Mouse (Mus musculus): ENCODE results near the gene Sipa1l2.

The Sipa1l2 gene

DNA sequence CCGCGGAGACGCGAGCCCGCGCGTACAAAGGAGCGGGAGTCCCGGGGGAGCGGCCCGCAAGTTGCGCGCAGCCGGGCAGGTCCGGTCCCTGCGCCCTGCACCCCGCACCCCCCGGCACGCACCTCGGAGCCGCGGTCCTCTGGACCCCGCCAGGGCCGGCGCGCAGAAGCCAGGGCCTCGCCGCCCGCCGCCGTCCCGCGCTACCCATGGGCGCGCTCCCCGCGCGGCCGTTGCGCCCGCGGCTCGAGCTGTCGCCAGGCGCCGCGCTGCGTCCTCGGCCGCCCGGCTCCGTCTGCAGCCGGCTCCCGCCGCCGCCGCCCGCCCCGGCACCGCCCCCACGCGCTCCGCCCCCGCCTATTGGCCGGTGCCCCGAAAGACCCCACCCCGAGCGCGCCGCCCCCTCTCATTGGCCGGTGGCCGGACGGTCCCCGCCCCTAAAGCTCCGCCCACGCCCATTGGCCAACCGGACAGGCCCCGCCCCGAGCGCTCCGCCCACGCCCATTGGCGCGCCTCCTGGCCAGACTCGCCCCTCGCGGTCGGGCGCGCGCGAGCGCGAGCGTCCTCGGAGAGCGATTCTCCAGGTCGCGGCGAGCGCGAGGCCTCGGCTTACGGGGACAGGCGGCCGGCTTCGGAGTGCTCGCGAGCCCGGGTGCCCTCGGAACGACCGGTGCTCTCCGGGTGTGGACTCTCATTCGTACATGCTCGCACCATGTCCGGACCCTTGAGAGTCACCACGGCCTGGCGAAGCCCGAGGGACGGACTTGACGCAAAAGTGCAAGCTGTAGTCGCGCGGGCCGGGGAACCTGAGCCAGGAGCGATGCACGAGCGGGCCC is at the start of gene Sipa1l2:
Gene Sipa1l2, minus strand, starts transcription at position 276 of the 833 bp plus-strand sequence.
- DNase-seq = peak; percentile 99

DNA sequence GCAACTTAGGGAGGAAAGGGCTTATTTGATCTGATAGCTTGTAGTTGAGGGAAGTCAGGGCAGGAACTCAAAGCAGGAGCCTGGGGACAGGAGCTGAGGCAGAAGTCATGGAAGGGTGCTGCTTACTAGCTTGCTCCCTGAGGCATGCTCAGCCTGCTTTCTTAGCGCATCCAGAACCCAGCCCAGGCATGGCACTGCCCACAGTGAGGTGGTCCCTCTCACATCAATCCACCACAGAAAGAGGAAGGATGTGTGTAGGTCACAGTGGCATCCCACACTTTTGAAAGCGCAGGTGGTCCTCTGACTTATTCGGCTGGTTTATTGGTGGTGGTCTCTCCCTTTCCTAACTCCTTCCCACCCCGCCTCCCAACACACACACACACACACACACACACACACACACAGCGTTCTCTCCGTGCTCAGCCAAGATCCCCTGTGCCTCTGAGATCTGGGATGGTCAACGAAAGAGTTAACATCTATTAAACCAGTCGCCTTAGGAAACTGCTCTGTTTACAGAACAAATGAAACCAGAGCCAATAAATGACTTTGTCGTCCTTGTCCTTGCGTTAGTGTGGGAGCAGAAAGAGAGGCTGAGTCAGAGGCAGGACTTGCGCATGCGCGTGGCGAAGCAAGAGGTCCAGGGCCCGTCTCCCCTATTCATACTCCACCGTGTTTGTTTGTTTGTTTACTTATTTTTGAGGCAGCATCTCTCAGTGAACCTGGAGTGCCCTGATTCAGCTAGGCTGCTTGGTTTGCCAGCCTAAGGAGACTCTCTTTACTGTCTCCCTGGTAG is 49.1 kb upstream of the Sipa1l2 start:
- no peak for DNase-seq

DNA sequence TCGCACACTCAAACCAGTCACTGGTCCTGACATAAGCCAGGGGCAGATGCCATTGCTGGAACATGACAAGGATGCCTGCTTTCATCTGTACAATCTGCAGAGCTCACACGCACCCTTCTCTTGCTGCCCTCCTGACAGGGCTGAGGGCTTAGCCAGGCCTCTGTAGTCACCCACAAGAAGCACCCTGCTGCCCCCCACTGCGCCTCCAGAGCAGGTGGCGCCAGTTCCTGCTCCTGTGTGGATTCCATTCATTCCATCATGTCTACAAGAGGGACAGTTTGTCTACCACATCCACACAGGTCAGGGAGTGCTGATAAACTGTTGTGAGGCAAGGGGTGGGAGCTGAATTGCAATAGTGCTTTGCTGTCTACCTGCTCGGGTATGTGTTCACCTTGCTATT is 47.3 kb upstream of the Sipa1l2 start:
- no peak for DNase-seq

DNA sequence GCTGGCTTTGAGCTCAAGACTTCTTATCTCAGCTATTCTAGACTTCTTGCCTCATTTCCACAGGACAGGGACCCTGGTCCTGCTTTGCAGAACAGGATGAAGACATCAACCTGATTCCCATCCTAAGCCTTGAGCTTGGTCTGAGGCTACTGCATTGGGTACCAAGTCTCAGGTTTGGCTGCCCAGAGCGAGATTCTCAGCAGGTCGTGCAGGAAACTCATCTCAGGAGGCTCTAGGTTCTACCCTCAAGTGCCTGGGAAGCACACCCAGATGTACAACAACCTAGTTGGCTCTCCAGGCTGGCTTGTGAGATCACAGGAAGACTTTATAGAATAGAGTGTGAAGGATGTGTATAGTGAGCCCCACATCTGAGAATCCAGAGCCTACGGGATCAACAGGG is 46.4 kb upstream of the Sipa1l2 start:
- no peak for DNase-seq

DNA sequence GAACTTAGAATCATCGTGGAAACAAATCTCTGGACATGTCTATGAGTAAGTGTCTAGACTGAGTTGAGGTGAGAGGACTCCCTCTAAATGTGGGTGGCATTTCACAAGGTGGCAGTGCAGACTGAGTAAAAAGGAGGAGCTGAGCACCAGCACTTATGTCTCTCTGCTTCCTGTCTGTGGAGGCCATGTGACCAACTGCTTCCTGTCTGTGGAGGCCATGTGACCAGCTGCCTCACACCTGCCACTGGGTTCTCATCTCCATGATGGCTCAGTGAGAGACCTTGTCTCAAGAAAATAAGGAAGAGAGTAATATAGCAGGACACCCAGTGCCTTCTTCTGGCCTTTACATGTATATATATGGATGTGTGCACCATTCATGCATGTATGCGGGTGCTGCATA is 43.9 kb upstream of the Sipa1l2 start:
- no peak for DNase-seq

DNA sequence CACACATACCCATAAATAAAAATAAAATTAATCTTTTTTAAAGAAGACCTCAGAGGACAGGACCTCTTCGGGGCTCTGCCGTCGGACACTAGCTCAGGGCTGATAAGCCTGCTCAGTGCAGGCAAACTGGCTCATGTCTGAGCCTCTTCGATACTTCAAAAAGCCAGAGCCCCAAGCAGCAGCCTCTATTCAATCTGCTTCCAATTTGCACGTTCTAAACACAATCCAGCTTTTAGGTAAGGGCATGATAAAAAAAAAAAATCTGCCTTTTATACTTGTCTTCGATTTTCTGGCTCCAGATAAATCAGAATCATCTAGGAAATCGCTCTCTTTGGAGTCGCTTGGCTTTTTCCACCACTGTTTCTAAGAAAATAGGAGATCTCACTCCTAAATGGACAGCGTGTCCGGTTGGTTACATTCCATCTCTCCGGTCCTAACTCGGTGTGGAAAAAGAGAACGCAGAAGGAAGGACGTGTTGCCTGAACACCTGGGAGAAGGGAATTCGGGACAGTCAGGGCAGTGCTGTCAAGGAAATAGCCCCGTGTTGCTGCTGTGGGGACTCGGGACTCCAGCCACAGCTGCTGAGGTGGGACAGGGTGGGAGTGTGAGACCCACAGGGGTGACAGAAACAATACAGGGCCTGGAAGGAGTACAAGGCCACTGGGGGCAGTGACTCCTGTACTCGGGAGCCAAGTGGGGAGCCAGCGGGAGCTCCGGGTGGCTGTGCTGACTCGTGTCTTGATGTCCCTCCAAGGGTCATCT is 42.4 kb upstream of the Sipa1l2 start:
- no peak for DNase-seq

DNA sequence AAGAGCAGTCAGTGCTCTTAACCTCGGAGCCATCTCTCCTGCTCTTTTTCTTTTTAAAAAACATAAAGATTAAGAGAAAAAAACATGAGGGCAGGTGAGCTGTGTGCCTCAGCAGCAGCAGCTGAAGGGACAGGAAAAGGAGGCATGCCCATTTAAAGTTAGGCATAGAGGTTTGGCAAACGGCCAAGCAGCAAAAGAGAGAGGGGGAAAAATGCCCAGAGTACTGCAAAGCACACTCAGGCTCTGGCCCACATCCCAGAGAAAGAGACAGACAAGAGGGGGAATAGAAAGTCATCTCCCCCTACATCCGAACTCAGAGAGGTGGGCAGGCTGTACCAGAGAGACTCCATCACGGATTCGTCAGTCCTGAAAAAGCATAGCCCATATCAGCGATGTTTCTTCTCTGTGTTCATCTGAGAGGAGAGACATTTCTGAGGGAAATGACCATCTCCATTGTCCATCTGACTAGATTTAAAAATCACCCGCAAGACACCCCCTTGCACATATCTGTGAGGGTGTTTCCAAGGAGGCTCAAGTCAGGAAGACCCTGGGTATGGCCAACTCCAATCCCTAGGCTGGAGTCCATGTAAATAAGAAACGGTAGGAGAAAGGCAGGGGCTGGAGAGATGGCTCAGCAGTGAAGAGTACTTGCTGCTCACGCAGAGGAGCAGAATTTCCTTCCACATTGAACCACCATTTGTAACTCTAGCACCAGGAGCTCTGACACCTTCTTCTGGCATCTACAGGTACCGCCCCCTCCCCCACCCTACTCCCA is 41.6 kb upstream of the Sipa1l2 start:
- DNase-seq = no peak

DNA sequence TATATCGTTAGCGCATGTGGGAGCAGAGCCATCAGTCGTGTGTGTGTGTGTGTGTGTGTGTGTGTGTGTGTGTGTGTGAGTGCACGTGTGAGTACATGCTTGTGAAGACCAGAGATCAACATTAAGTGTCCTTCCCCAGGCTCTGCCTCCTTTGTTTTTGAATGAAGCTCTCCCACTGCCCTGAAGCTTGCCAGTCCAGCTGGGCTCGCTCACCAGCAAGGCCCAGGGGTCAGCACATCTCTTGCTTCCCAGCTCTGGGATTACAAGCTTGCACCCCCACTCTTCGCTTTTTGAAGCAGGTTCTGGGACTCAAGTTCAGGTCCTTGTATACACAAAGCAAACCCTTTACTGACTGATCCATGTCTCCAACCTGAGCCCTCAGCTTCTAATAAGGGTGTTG is 40.1 kb upstream of the Sipa1l2 start:
- DNase-seq = no peak

DNA sequence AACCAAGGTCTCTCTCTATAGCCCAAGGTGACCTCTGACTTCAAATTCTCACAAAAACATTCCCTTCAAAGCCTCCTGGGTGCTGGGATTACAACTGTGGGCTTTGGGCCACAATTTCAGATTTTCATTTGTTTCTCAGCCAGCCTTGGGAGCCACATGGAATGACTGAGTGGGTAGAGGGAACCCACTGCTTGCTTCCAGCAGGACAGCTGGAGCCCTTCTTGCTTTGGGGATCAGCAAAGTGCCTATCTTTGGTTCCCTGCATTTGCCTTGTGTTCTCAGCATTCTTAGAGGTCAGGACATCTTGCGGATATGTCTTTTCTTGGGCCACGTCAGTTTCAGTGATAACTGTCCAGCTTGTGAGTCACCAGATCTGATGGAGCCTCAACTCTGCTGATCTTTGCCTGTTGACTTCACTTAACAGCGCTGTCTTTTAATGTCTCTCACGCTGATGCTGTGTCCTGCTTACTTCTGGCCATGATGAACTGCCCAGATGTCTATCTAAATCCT is 38.2 kb upstream of the Sipa1l2 start:
- DNase-seq = no peak

DNA sequence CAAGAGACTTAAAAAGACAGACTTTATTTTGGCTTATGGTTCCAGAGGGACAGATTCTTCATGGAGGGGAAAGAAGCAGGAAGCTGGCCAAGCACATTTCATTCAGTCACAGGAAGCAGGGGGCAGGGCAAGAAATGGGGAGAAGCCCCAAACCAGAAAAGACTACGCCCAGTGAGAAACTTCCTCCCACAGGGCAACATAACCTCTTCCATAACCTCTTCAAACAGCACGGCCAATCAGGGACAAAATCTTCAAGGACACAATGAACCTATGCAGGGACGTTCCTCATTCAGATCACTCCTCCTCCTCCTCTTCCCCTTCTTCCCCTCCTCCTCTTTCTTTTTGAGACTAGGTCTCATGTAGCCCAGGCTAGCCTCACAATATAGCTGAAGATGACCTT is 37.3 kb upstream of the Sipa1l2 start:
- no peak for DNase-seq

DNA sequence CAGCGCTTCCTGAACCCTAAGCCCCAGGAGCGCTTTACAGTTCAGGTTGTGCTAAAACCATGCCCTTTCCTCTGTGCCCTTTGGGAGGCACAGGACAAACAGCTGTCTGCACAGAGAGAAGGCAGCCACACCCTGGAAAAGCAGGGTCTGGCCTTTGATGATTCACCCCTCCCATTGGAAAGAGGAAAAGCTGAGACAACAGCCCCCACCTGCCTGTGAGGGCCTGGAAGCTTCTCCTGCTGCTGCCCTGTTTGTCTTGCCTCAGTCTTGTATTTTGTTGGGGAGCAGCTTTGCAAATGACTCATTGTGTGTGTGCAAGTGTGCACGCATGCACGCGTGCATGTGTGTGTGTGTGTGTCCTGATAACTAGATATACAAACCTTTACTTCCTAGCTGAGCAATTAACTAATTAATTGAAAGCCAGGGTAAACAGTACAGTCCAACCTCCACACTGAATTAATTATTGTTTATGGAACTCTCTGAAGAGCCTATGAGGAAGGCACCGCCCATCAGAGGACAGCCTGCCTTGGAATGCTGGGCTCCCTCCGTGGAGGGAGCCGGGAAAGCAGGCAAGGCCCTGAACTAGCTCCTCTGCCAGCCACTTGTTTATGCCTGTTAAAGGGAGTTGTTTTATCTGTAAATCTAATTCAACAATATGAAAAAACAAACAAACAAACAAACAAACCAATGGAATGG is 35.4 kb upstream of the Sipa1l2 start:
- no peak for DNase-seq

DNA sequence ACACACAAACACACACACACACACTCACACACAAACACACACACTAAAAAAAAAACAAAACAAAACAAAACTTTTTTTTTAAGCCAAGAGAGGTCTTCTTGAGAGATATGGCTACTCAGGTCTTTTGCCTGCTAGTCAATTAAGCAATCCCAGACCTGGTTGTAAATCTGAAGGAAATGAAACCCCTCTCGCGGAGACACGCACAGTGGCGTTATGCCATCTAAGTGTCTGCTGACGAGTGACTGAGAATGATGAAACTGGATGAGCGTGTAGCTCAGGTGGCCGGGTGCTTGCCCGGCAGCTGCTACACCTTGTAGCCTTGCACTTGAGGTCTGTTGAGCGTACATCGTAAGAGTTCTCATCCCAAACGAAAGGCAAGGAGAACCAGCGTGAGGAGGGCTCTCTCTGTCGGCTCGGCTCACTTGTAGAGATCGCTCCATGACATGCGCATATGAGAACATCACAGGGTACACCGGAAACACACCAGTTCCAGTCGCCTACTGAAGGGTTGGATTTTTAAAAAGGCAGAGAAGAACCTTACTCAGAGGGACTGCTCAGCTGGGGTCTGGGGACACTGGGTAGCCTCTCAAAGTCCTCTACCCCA is 34.7 kb upstream of the Sipa1l2 start:
- no peak for DNase-seq

DNA sequence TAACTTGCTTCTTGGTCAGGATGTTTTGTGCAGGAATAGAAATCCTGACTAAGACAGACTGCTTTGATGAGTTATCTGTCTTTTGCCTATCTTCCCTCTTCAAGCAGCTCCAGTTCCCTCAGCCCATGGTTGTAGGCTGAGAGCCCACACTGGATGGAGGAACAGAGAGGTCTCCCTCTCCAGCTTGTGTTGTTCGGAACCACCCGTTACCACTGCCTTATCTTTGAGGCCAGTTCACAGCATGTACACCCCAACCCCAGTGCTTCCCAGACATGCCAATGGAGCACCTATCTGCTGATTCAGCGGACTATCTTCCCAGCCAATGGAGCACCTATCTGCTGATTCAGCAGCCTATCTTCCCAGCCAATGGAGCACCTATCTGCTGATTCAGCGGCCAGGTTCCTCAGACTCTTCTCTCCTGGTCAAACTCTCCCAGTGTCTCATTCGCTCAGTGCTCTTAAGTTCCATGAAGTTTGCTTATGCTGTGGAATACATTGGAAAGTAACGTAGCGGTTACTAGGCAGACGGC is 33.8 kb upstream of the Sipa1l2 start:
- DNase-seq = no peak

DNA sequence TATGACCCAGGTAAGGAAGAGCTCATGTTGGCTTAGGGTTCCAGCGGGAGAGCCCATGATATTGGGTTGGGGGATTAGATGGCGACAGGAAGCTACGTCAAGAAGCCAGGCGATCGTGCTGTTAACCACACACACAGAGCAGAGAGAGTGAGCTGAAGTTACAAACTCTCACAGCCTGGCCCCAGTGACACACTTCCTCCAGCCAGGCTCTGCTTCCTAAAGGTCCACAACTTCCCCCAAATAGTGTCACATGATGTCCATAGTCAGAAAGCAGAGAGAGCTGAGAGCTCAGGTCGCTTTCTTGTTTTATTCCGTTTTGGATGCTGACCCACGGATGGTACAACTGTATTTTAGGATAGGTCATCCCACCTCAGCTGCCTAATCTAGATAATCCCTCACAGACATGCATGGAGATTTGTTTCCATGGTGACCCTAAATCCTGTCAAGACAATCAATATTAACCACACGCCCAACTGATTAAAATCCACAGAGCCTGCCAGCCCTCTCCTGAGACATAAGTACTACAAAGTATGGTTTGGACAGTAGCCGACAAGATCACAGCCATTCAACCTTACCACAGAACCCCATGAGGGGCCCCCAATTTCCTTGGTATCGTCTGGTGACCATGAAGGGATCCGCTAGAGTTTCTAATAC is 30.6 kb upstream of the Sipa1l2 start:
- DNase-seq = no peak

DNA sequence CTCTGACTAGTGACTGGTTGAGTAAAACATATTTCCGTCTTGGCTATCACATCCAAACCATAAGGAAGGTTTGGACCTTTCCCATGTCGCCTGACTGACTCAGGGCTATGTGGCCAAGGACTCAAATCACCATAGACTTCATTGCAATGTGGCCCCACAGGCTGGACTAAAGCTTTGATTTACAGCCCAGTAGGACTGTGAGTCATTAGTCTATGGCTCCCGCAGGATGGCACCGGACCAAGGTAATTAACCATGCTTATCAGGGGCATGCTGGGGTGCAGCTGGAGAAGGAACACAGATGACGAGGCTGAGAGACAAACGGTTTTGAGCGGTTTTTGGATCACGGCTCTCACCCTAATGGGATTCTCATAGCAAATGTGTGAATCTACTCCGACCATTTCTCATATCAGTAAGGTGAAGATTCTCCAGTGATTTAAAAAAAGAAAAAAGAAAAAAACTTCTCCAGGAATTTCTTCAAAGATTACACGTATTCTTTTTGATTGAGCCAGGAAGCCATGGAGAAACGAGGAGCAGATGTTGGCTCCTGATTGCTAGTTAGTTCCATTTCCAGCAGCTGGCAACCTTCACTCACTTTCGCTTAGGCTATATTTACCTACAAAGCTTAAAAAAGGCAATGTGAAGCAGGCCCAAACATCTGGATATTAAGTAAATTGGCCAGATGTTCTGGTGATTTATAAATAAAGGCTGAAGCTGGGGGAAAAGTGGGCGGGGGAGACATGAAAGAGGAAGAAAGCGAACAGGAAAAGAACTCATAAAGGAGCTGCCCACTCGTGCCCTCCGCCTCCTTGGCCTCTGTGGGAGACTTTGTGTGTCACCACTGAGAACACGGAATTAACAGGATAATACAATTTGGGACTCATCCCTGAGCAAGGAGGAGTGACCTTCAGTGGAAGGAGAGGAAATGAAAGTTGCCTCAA is 26.2 kb upstream of the Sipa1l2 start:
- DNase-seq = no peak

DNA sequence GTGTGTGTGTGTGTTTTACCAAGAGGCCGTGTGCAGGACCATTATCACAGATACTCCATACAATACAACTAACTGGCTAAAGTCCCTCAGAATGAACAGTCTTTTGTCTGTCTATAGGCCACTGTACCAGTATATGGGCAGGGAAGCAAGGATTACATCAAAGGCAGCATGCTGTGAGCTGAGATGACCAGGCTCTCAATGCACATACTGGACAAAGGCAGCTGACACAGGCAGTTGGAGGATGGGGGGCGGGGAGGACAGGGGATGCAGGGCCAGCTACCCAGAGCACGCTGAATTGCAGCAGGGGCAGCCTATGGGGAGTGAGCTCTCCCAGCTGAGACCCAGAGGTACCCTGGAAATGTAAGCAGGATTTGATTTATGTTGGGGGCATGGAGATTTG is 20.8 kb upstream of the Sipa1l2 start:
- DNase-seq = no peak

DNA sequence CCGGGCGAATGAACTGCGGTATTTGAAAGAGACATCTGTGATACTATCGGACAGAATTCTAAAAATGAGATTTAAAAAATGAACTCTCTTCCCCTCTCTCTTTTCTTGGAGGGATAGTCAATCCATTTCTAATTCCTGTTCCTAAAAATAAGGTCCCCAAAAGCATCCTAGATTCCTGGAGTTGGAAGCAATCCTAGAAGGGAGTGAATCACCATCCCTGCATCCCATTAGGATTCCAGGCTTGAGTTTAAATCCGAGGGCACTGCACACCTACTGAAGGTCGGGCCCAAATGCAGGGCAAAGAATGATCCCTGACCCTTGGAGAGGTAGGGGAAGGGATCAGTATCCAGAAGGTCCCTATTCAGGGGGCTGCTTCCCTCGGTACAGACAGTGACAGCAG is 17.0 kb upstream of the Sipa1l2 start:
- no peak for DNase-seq

DNA sequence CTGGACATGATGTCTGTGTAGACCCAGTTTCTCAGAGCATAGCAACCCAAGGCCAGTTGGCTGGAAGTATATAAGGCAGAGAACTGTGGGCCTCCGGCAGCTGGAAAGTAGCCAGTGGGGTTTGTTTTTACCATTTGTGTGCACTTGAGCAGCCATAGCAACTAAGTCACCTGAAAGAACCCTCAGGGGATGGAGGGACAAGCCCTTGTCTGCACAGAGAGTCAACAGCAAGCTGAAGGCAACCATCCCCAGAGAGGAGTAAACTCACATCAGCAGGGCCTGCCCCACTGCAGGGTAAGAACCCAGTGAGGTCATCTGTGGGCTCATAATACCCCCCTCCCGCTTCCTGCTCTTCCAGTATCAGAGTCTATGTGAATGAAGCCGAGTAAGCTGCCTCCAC is 14.7 kb upstream of the Sipa1l2 start:
- DNase-seq = no peak

DNA sequence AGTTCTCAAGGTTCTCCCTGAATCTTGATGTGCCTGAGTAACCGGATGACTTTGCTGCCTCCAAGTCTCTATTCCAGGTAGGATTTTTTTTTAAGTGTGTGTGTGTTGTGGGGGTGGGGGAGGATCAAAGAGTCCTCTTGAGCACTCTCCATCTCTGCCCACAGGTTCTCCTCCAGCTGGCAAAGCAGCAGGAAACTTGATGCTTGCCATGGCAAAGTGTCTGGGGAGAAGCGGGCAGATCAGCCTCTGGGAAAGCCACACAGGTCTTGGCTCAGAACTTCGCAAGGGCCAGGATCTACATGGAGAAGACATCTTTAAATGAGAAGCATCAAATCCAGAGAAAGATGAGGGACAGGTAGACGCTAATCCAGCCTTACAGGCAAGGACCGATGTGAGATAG is 10.8 kb upstream of the Sipa1l2 start:
- DNase-seq = no peak

All from kidney, adult 18-20 months (tissue).